Mouse (Mus musculus) mature B cell (primary cell): ENCODE measurements around the gene Blvrb.
"Not testable (repeated sequence)": the region's sequence is repeated elsewhere in the genome, so short reads cannot be mapped to it uniquely, and the experiment has no call there.

Source experiments
- in situ Hi-C: fragments of 300-500 bp; cut with MboI; formaldehyde crosslinking; loops from 2 replicates; pipeline ENCODE4 v1.14.3; 2019

Gene Blvrb

DNA sequence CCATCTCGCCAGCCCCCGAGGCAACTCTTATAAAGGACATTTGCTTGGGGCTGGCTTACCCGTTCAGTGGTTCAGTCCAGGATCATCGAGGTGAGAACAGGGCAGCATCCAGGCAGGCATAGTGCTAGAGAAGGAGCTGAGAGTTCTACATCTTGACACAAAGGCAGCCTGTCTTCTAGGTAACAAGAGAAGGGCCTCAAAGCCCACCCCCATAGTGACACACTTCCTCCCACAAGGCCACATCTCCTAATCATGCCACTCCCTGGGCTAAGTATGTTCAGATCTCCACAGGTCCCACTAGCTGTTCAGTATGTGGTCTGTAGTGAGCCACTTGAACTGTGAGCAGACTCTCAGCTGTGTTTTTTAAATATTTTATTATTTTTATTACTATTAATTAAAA lies 36.1 kb downstream of the Blvrb start:
- in situ Hi-C loops = no loop called here

DNA sequence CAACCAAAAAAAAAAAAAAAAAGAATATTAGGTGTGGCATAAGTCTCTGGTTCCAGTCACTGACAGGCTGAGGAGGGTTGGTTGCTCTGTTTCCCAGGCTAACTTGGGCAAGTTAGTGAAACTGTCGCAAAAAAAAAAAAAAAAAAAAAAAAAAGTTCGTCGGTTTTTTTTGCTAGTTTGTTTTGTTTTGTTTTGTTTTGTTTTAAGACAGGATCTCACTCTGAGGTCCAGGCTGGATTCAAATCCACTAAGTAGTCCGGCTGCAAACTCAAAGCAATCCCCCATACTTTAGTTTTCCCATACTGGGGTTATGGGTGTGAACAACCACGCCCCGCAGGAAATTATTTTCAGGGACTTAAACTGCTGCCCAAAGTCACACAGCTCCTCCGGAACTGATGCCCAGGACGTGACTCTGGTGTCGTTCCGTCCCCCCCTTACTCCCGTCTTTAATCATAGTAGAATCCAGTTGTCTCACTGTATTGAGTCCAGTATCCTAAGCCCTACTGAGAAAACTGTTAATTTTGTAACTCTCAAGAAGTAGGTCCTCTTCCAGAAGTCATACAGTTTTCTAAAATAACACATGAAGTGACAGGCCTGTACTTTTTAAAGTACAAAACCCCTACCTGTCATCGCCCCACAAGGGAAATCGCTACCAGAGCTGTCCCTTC lies 38.5 kb downstream of the Blvrb start:
- in situ Hi-C loops = no loop called here

DNA sequence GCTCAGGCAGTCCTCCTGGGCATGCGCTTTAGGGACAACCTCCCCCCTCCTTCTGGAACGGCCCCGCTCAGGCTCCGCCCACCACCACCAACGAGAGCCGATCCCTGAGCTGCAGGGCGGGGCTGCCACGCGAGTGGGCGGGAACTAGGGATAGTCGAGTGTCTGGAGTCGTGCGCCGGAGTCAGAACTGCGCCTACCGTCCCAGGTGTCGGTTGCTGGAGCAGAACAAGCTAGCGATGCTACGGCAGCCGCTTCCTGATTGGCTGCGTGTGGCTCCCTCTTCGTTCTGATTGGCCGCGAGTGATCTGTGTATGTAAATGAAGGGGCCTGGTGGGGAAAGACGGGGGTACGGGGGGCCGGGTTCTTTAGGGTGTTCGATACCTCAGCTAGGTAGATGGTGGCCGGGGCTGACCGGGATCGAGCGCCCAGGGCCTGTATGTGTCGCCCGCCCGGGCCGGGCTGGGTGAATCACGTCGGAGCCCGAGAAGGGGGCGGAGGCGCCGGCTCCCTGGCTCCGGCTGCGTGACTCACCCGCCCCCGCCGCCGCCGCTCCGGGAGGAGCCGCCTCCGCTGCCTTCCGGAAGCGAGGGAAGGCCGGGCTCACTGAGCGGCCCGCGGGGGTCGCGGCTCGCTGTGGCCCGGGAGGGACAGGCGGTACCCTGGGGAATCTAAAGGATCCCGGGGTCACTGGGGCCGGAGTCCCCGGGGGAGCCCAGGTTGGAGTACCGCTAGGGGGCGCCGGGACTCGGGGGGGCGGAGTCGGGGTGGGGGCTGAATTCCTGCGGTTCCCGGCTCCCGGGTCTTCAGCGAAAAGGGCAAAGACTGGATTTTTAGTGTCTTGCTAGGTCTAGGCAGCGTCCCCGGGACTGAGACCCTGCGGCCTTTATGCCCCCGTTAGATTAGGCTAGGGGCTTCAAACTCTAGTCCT lies 39.3 kb downstream of the Blvrb start, which contains the start of gene Sertad1:
Gene Sertad1 (plus strand): TSS at position 141 of the 928 bp plus-strand sequence.
- in situ Hi-C loops = no loop called here

DNA sequence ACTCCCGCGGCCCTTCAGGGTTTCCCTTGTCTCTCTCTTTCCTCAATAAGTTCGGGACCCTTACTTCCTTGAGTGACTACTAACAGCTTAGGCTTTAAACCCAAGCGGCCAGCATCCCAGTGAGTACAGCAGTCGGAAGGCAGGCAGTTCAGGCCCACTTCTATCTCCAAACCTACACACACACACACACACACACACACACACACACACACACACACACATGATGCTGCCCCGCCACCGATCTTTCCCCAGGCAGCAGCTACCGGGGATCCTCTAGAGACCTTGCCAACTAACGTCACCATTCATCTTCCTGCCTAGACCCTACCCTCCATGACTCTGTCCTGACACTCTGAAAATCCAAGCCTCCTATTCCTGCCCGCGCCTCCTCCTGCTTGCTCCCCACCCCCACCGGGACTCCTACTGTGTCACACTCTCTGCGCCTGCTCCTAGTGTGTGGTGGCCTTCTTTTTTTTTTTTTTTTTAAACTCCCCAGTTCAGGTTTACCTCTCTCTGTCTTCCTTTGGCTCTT lies 40.0 kb downstream of the Blvrb start:
- in situ Hi-C loops = no loop called here

DNA sequence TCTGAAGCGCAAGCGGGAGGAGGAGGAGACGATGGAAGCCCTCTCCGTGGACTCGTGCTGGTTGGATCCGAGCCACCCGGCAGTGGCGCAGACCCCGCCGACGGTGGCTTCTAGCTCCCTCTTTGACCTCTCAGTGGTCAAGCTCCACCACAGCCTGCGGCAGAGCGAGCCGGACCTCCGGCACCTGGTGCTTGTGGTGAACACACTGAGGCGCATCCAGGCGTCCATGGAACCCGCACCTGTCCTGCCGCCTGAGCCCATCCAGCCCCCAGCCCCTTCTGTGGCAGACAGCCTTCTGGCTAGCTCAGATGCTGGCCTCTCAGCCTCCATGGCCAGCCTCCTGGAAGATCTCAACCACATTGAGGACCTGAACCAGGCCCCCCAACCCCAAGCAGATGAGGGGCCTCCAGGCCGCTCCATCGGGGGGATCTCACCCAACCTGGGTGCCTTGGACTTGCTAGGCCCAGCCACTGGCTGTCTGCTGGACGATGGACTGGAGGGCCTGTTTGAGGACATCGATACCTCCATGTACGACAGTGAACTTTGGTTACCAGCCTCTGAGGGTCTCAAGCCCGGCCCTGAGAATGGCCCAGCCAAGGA lies 41.6 kb downstream of the Blvrb start:
- in situ Hi-C loops = no loop called here

DNA sequence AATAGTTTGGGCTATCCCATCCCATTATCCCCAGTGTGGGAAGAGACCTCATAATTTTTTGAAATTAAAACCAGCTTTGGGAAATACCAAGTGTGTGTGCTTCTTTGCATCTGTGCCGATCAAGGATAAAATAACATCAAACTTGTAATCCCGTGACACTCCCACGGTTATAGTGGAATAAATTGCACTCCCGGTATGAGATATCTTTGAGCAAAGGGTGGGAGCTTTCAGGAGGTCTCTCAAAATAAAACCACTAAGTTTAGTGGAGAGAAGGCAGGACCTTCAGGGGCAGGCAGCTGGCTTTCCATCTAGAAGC lies 42.4 kb downstream of the Blvrb start:
- in situ Hi-C loops = no loop called here

DNA sequence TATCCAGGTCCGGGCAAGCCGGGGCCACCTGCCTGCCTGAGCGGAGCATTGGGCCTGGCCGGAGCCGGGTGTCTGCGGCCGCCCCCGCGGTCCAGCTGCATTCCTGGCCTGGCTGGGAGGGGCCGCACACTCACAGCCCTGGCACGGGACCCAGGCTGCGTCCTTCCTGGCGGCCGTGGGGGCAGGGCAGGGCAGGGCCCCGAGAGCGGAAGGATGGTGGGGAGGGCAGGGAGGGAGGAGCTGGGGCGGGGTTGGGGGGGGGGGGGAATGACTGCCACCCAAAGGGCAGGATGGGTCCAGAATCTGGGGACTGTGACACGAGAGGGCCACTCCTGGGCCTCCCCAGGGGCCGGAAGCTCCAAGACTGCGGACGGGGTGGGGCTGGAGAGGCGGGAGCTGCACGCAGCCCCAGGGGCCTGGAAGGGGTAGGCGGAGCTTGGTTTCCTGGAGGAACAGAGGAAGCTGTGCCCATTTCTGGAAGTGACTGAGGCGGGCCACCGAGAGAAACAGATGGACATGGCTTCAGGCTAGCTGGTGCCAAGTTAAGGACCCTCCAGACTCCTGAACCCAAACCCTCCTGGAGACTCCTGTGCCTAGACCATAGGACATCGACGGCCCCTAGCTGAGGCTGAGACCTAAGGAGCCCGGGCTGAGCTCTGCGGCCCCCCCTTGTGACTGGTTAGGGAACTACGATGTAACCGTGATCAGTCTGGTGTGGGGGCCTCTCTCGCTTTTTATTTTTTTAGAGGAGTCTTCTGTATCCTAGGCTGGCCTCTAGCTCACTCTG lies 43.0 kb downstream of the Blvrb start:
- in situ Hi-C loops = no loop called here

DNA sequence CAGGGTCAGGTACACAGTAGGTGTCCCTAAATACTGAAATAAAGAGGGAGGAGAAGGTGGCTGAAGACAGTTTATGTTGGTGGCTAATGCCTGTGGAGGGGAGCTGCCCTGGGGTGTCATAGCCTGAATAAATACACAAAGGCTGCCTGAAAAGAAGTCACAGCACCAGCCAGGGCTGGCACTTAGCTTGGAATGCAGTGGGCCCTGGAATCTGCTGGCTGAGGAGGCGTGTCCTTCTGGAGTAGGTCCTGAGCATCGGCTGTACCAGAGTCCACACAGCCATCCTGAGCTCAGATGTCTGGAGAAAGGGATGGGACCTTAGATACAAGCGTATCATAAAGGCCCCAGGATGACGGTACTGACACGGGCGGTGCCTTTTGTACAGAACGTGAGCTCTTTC lies 44.1 kb downstream of the Blvrb start:
- in situ Hi-C loops = no loop called here

DNA sequence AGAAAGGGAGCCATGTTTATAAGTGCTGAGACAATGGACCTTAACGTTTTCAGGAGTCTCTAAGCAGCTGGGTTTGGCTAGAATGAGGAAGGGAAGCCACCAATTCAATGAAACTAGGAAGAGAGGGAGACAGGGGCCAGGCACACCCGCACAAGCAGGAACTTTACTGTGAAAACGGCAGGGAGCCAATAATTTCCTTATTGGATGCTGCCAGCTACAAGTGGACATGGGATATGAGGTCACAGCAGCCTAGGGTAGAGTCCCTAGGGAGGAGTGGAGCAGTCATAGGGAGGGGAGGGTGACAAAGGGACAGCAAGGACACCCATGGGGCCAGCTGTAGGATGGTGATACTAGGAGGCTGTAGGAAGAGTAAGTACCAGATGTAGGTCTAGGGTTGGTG lies 45.2 kb downstream of the Blvrb start:
- in situ Hi-C loops = no loop called here

DNA sequence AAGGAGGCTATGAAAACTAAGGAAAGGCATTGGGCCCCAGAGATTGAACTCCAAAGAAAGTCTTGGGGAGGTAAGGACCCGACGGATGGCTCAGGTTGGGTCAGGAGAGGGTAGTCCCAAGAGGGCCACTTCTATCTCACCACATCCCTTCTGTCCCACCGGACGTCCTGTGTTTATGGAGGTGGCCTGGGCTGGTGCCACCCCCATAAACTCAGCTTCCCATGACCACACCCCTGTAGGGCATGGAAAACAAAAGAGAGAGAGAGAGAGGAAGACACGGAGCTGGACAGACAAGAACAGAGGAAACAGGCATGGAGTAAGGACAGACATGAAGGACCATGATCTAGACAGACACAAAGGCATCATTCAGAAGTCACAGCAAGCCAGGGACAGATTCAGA lies 45.7 kb downstream of the Blvrb start:
- in situ Hi-C loops = no loop called here

DNA sequence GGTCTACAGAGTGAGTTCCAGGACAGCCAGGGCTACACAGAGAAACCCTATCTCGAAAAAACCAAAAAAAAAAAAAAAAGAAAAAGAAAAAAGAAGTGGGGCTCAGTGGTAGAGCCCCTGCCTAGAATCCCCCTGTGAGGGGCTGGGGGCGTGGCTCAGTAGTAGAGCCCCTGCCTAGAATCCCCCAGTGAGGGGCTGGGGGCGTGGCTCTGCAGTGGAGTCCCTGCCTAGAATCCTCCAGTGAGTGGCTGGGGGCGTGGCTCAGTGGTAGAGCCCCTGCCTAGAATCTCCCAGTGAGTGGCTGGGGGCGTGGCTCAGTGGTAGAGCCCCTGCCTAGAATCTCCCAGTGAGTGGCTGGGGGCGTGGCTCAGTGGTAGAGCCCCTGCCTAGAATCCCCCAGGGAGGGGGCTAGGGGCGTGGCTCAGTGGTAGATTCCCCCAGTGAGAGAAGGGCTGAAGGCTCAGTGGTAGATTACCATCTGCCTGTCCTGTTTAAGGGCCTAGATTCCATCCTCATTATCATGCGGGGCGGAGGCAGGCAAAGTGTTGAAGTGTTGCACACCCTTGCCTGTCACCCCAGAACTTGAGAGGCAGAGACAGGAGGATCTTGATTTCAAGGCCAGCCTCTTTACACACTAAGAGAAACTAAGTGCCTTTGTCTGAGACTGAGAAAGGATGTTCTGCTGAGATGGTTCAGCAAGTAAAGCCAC lies 47.0 kb downstream of the Blvrb start:
- in situ Hi-C loops = not testable (repeated sequence)

DNA sequence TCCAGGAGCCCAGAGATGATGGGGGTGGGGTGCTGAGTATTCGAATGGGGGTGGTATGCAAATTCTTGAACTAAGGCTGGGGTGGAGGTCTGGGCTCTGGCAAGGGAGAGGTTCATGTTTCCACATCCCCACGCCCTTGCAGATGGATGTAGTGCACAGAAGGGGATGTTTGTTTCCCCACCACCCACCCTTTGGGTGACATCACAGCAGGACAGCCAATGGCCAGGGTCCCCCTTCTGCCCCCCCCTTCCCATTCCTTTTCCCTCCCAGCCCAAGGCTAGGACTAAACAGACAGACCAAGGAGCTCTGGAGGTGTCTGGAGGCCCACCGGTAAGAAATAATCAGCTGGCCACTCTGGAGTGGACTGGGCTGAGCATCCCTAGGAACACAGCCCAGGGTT lies 51.3 kb downstream of the Blvrb start, which contains the start of gene Prx:
Gene Prx (plus strand): TSS at position 289 of the 400 bp plus-strand sequence.
- in situ Hi-C loops = no loop called here

DNA sequence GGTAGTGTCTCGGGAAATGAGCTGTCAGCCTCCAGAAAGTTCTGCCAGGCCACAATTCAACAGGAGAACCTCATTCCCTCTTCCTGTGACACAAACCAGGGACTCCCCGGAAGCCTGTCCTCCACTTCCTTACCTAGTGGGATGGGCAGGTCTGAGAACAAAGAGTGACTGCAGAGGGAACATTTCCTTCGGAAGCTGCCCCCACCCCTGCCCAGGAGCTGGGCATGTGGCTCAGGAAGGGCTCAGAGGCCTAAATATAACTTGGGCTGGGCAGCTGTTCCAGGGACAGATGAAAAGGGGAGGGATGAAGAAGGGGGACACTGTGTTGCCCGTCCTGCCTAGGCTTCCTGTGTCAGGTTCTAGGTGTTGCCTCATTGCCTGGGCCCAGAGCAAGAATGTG lies 53.8 kb downstream of the Blvrb start:
- in situ Hi-C loops = loop anchor here (10.0 kb wide), 1 partner anchor 167 kb away; the partner anchor contains the start of gene Ltbp4

DNA sequence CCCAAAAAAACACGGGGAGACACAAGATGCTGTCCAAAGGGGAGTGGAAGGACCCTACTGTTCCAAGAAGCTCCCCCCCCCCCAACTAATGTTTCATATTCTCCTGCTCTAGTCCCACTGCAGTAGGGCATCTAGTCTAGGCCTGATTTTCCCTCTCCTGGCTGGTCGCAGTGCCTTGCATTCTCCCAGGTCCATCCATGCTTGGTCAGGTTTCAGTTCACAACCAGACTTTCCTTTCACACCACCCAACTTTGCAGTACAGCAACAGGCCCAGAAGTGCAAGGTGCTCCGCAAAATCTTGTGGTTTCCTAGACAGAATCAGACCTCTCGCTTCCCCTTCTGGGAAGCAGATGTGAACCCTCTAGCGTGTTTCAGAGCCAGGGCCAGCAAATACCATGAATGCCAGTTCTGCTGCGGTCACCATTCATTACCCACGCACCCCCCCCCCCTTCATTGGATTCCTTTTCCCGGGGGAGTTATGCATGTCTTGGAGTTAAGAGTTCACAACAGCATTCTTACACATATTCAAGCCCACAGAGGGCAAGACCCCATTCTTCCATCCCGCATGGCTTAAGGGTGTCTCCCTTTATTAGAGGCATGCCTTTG lies 59.1 kb downstream of the Blvrb start:
- in situ Hi-C loops = loop anchor here (10.0 kb wide), 1 partner anchor 172 kb away; the partner anchor contains the start of gene Ltbp4

DNA sequence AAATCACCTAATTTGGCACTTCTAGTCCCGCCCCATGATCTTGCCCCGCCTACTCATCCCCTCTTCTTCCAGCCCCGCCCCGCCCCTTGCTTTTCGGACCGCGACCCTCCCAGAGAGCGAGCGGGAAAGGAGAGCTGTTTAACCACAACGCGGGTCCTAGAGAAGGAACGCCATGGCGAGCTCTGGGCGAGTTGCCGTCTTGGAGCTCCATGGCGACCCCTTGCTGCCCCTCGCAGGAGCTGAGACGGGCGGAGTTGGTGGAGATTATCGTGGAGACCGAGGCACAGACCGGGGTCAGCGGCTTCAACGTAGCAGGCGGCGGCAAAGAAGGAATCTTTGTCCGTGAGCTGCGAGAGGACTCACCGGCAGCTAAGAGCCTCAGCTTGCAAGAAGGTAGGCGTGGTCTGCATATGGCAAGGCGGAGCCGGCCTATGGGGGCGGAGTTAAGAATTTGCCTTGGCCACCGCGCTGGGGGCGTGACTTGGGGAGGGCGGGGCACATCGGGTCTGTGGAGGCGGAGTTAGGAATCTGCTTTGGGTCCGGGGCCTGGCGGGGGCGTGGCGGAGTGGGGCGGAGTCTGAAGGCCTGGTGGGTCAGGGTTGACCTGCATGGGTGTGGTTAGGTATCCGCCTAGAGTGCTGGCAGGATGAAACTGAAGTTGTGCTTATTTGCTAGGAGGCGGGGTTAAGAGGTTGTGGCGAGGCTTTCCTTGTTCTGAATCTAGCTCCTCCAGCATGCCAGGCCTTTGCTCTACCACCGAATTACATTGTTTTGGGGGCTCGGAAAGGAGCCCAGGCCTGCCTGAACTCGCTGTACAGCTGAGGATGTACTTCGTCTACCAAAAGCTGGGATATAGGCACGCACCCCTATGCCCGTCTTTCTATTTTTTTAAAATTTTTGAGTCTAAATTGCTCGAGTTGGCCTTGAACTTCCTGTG lies 60.2 kb downstream of the Blvrb start:
- in situ Hi-C loops = loop anchor here (10.0 kb wide), 1 partner anchor 173 kb away; the partner anchor contains the start of gene Ltbp4

DNA sequence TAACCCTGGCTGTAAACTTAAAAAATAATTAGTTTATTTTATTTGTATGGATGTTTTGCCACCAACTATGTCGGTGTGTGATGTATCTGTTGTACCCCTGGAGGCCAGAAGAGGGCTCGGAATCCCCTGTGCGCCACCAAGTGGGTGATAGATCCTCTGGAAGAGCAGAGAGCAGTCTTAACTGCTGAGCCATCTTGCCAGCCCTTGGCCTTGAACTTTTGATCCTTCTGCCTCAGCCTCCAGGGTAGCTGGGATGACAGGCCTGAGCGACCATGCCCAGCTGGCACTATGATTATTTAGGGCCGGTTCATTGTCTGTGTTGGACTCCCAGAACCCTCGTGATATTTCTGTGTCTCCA lies 60.8 kb downstream of the Blvrb start:
- in situ Hi-C loops = loop anchor here (10.0 kb wide), 1 partner anchor 174 kb away; the partner anchor contains the start of gene Ltbp4

DNA sequence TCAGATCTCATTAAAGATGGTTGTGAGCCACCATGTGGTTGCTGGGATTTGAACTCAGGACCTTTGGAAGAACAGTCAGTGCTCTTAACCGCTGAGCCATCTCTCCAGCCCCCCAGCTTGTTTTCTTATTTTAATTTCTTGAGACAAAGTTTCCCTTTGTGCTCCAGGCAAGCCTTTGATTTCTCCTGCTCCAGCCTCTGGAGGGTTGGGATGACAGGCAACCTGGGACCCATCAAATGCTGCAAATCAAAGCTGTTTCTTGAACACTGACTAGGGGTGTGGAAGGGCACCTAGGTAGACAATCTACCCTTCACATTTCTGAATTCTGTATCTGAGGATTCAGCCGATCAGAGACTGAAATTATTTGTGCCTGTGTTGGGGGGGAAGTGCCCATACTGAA lies 63.0 kb downstream of the Blvrb start:
- in situ Hi-C loops = no loop called here

DNA sequence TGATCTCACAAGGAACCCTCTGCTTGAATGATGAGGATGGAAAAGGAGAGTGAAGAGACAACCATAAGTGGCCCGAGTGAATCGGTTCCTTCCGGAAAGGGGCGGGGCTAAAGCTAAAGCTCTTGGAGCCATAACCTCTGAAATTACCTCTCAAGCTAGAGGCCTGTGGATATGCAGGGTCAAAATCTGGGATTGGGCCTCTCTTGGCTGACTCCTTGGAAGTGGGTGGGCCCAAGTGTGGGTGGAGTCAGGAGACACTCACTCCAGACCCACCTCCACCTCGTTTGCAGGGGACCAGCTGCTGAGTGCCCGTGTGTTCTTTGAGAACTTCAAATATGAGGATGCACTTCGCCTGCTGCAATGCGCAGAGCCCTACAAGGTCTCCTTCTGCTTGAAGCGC lies 67.2 kb downstream of the Blvrb start:
- in situ Hi-C loops = no loop called here
